Mouse (Mus musculus): Measurements from ENCODE around the gene Zfp131. TPM values are rescaled to one million over a fixed set of nuclear protein-coding genes. Genes with fewer than 3 reads are reported as not detected.

The Zfp131 gene
- polyA plus RNA-seq, 1 experiment from 2014 or later = 41.7 TPM

Other genes starting within 250 kb of the Zfp131 start
- gene Ccl28, start 167.1 kb downstream of the Zfp131 start, polyA plus RNA-seq (2014; fragmentation: Nextera tagmentation; extraction: Ambion mirVana) = 0.14 and 0.31 TPM in 2 replicates
- 311 and 398 TPM in 2 replicates for gene Hmgcs1, start 100.5 kb downstream of the Zfp131 start, polyA plus RNA-seq (2014; fragmentation: Nextera tagmentation; extraction: Ambion mirVana)
- gene Nim1k, start 35.0 kb downstream of the Zfp131 start, polyA plus RNA-seq (2014; fragmentation: Nextera tagmentation; extraction: Ambion mirVana) = 6.8 and 7.2 TPM in 2 replicates
- gene AF067063, start 39.3 kb upstream of the Zfp131 start, polyA plus RNA-seq (2014; fragmentation: Nextera tagmentation; extraction: Ambion mirVana) = not detected in 2 replicates
- gene D13Ertd608e, start 45.1 kb upstream of the Zfp131 start, polyA plus RNA-seq (2014; fragmentation: Nextera tagmentation; extraction: Ambion mirVana) = not detected in 2 replicates
- gene Tcstv1, start 103.9 kb upstream of the Zfp131 start, polyA plus RNA-seq (2014; fragmentation: Nextera tagmentation; extraction: Ambion mirVana) = not detected in 2 replicates
- not detected in 2 replicates for gene Gm21761, start 138.4 kb upstream of the Zfp131 start, polyA plus RNA-seq (2014; fragmentation: Nextera tagmentation; extraction: Ambion mirVana)
- gene B020031M17Rik, start 159.9 kb upstream of the Zfp131 start, polyA plus RNA-seq (2014; fragmentation: Nextera tagmentation; extraction: Ambion mirVana) = not detected in 2 replicates
- gene Gm36079, start 236.1 kb upstream of the Zfp131 start, polyA plus RNA-seq (2014; fragmentation: Nextera tagmentation; extraction: Ambion mirVana) = not detected in 2 replicates

Data from forebrain, embryonic 14.5 days (tissue).